Mouse (Mus musculus): ENCODE data around the gene Hddc3. TPM values are rescaled to one million over a fixed set of nuclear protein-coding genes. Genes with fewer than 3 reads are reported as not detected.
"Not testable (repeated sequence)": the region's sequence is repeated elsewhere in the genome, so short reads cannot be mapped to it uniquely, and the experiment has no call there.

The Hddc3 gene
- 10 to 100 TPM; 17.6 to 21.1 TPM for total RNA-seq (2021)
- long read RNA-seq, experiment 1, transcript Hddc3-201 (4 exons, 1,510 nt): major isoform, 12 of 18 reads
- long read RNA-seq, experiment 1, partial matches to known transcripts: 2 of 18 reads
- long read RNA-seq, experiment 1, other reads (novel, unspliced or antisense): 4 of 18 reads
- long read RNA-seq, experiment 2, transcript Hddc3-201 (4 exons, 1,510 nt): major isoform, 21 of 27 reads
- long read RNA-seq, experiment 2, partial matches to known transcripts: 5 of 27 reads
- long read RNA-seq, experiment 2, other reads (novel, unspliced or antisense): 0 of 27 reads

- DNase-seq: peak; percentile 88 to 93
- intact Hi-C loops (cut with DNase I): no loop called here
These were observed at the start of gene Hddc3 for GRCm38 (mm10) chr7:80342858-80343257. Hddc3 (plus strand) TSS chr7:80343104.

- intact Hi-C loops (cut with DNase I): no loop called here
- DNase-seq: peak; percentile 97 to 99
These were observed 48.7 kb upstream of the Hddc3 start, which contains the start of gene Prc1 for GRCm38 (mm10) chr7:80294062-80294763. Prc1 (plus strand) TSS chr7:80294450.

GRCm38 (mm10) chr7:80294764-80295648 lies 47.9 kb upstream of the Hddc3 start:
- intact Hi-C loops (cut with DNase I): no loop called here
- no peak for DNase-seq

- DNase-seq: no peak
- intact Hi-C loops (cut with DNase I): no loop called here
These were observed 46.4 kb upstream of the Hddc3 start for GRCm38 (mm10) chr7:80296462-80296861.

GRCm38 (mm10) chr7:80297041-80297440 lies 45.9 kb upstream of the Hddc3 start:
- DNase-seq: no peak
- intact Hi-C loops (cut with DNase I): no loop called here

GRCm38 (mm10) chr7:80298754-80299153 lies 44.1 kb upstream of the Hddc3 start:
- no peak for DNase-seq
- intact Hi-C loops (cut with DNase I): no loop called here

- intact Hi-C loops (cut with DNase I): no loop called here
- no peak for DNase-seq
These were observed 43.3 kb upstream of the Hddc3 start for GRCm38 (mm10) chr7:80299568-80299967.

GRCm38 (mm10) chr7:80301522-80301921 lies 41.4 kb upstream of the Hddc3 start:
- intact Hi-C loops (cut with DNase I): no loop called here

GRCm38 (mm10) chr7:80307766-80308165 lies 35.1 kb upstream of the Hddc3 start:
- intact Hi-C loops (cut with DNase I): no loop called here
- no peak for DNase-seq

More at GRCm38 (mm10) chr7:80301522-80301921, 41.4 kb upstream of the Hddc3 start:
- DNase-seq: no peak

- intact Hi-C loops (cut with DNase I): no loop called here
- no peak for DNase-seq
These were observed 32.1 kb upstream of the Hddc3 start for GRCm38 (mm10) chr7:80310771-80311170.

GRCm38 (mm10) chr7:80315733-80316132 lies 27.2 kb upstream of the Hddc3 start:
- DNase-seq: no peak
- intact Hi-C loops (cut with DNase I): no loop called here

- intact Hi-C loops (cut with DNase I): no loop called here
- DNase-seq: no peak
These were observed 25.3 kb upstream of the Hddc3 start for GRCm38 (mm10) chr7:80317439-80318115.

- intact Hi-C loops (cut with DNase I): no loop called here
- DNase-seq: no peak
These were observed 24.2 kb upstream of the Hddc3 start for GRCm38 (mm10) chr7:80318670-80319069.

- intact Hi-C loops (cut with DNase I): no loop called here
- no peak for DNase-seq
These were observed 22.9 kb upstream of the Hddc3 start for GRCm38 (mm10) chr7:80319846-80320496.

- intact Hi-C loops (cut with DNase I): no loop called here
- DNase-seq: no peak
These were observed 19.6 kb upstream of the Hddc3 start for GRCm38 (mm10) chr7:80323336-80323735.

- DNase-seq: peak; percentile 87 to 93
- intact Hi-C loops (cut with DNase I): no loop called here
These were observed 18.7 kb upstream of the Hddc3 start, which contains the start of gene Rccd1 for GRCm38 (mm10) chr7:80324043-80324815. Rccd1 (minus strand) TSS chr7:80324454.

GRCm38 (mm10) chr7:80324816-80325119 lies 18.1 kb upstream of the Hddc3 start:
- DNase-seq; intact Hi-C loops (cut with DNase I): not testable (repeated sequence)

GRCm38 (mm10) chr7:80325292-80325868 lies 17.5 kb upstream of the Hddc3 start:
- intact Hi-C loops (cut with DNase I): no loop called here

GRCm38 (mm10) chr7:80326076-80326475 lies 16.8 kb upstream of the Hddc3 start:
- intact Hi-C loops (cut with DNase I): no loop called here
- no peak for DNase-seq

More at GRCm38 (mm10) chr7:80325292-80325868, 17.5 kb upstream of the Hddc3 start:
- DNase-seq: no peak

Data from gastrocnemius, postnatal 36 days (tissue).